Mouse (Mus musculus) spleen, postnatal 4 days (tissue): Measurements from ENCODE around the gene Nlgn2.

ENCODE experiments used
- DNase-seq, 2 experiments: peaks; one replicate each; pipeline ENCODE4 v3.0.0; 2022; ENCODE audit warnings: low spot score in 2 of 2

Gene Nlgn2

GRCm38 (mm10) chr11:69797924-69798323 lies 39.7 kb downstream of the Nlgn2 start:
- DNase-seq: no peak

GRCm38 (mm10) chr11:69795983-69796435 lies 41.6 kb downstream of the Nlgn2 start:
- no peak for DNase-seq

GRCm38 (mm10) chr11:69795168-69795982 lies 42.2 kb downstream of the Nlgn2 start, which contains the start of gene Chrnb1:
TSS of gene Chrnb1 (minus strand) at chr11:69795943.
- peak; percentile 95 for DNase-seq

GRCm38 (mm10) chr11:69793429-69793828 lies 44.2 kb downstream of the Nlgn2 start:
- DNase-seq: no peak

GRCm38 (mm10) chr11:69791420-69791819 lies 46.2 kb downstream of the Nlgn2 start:
- no peak for DNase-seq

GRCm38 (mm10) chr11:69789431-69789830 lies 48.2 kb downstream of the Nlgn2 start:
- DNase-seq: no peak

- DNase-seq: no peak
Observed at GRCm38 (mm10) chr11:69787306-69787705, 50.3 kb downstream of the Nlgn2 start.

GRCm38 (mm10) chr11:69784793-69785272 lies 52.8 kb downstream of the Nlgn2 start:
- peak in 1 of 2 experiments; percentile 60 for DNase-seq

GRCm38 (mm10) chr11:69781828-69782227 lies 55.8 kb downstream of the Nlgn2 start:
- DNase-seq: no peak

- DNase-seq: no peak
Observed at GRCm38 (mm10) chr11:69778985-69779384, 58.6 kb downstream of the Nlgn2 start.

GRCm38 (mm10) chr11:69778258-69778982 lies 59.2 kb downstream of the Nlgn2 start:
- peak in 1 of 2 experiments; percentile 62 for DNase-seq

GRCm38 (mm10) chr11:69777504-69778257 lies 59.9 kb downstream of the Nlgn2 start:
- DNase-seq: peak in 1 of 2 experiments; percentile 64

- DNase-seq: peak in 1 of 2 experiments; percentile 62
Observed at GRCm38 (mm10) chr11:69776488-69776887, 61.1 kb downstream of the Nlgn2 start.

- DNase-seq: no peak
Observed at GRCm38 (mm10) chr11:69775716-69776115, 61.9 kb downstream of the Nlgn2 start.

GRCm38 (mm10) chr11:69774961-69775360 lies 62.6 kb downstream of the Nlgn2 start:
- DNase-seq: no peak
